16 mouse cellular contexts compared by ENCODE assay signal in the genomic region with DNA sequence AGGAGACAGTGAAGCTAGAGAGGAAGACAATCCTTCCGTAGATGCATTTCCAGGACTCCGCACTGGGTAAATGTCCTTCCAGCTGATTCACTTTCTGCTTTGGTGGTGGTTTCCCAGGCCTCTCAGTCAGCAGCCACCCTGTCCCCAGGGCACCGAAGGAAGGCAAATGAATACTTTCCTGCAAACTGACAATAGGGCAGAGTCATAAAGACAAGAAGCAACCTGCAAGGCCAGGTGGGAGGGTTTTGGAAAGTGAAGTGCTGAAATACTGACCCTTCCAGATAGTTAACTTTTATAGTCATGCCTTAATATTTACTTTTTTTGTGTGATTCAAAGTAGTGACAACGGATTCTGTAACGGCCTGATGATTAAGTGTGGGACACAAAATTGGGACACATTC.
"Had no signal": no experiment of that assay in that cellular context is flagged by ENCODE, and none has a peak within 500 bp of the region (broad histone marks: within the 10 kb centered on the region; RNA-seq: fewer than 3 reads in every experiment).

No protein-coding gene starts in this region.

- H3K4me2 ChIP-seq: liver, embryonic 13.5 days; liver, embryonic 15.5 days; lung, embryonic 15.5 days; midbrain, embryonic 11.5 days; midbrain, embryonic 13.5 days; midbrain, embryonic 15.5 days; neural tube, embryonic 12.5 days had no signal

- H3K9ac ChIP-seq: liver, embryonic 13.5 days; liver, embryonic 15.5 days; liver, postnatal 0 days; lung, embryonic 15.5 days; midbrain, embryonic 13.5 days; midbrain, embryonic 15.5 days; neural tube, embryonic 12.5 days had no signal

- H3K4me1 ChIP-seq: liver, embryonic 13.5 days; liver, embryonic 15.5 days; lung, embryonic 15.5 days; midbrain, embryonic 13.5 days; midbrain, embryonic 15.5 days; neural tube, embryonic 12.5 days had no signal

- H3K9me3 ChIP-seq: liver, embryonic 13.5 days; liver, embryonic 15.5 days; lung, embryonic 15.5 days; midbrain, embryonic 13.5 days; midbrain, embryonic 15.5 days; neural tube, embryonic 12.5 days had no signal

- ATAC-seq: liver, postnatal 0 days; lung, postnatal 0 days; midbrain, embryonic 13.5 days; midbrain, embryonic 15.5 days had no signal

- H3K27me3 ChIP-seq: liver, embryonic 13.5 days; liver, embryonic 15.5 days; lung, embryonic 15.5 days; megakaryocyte, embryonic 14.5 days; midbrain, embryonic 13.5 days; midbrain, embryonic 15.5 days; neural tube, embryonic 12.5 days had no signal

- H3K36me3 ChIP-seq: liver, embryonic 13.5 days; liver, embryonic 15.5 days; lung, embryonic 15.5 days; midbrain, embryonic 13.5 days; midbrain, embryonic 15.5 days; neural tube, embryonic 12.5 days had no signal

- H3K4me3 ChIP-seq: liver, embryonic 13.5 days; liver, embryonic 15.5 days; lung, embryonic 15.5 days; megakaryocyte, embryonic 14.5 days; midbrain, embryonic 13.5 days; midbrain, embryonic 15.5 days; neural tube, embryonic 12.5 days had no signal

- H3K27ac ChIP-seq: liver, embryonic 13.5 days; liver, embryonic 15.5 days; lung, embryonic 15.5 days; macrophage; midbrain, embryonic 13.5 days; midbrain, embryonic 15.5 days; neural tube, embryonic 12.5 days had no signal

- DNase-seq: liver, embryonic 13.5 days; liver, postnatal 0 days; lung, adult 2 months; right cerebral cortex, postnatal 14 days; thymus, adult 2 months; thymus, postnatal 25 days; thymus, postnatal 4 days had no signal
